Mouse (Mus musculus) neural tube, embryonic 11.5 days (tissue): ENCODE results near the gene Peg3. TPM values are rescaled to one million over a fixed set of nuclear protein-coding genes. Genes with fewer than 3 reads are reported as not detected.
"Not testable (repeated sequence)": the region's sequence is repeated elsewhere in the genome, so short reads cannot be mapped to it uniquely, and the experiment has no call there.

ENCODE experiments used
- ATAC-seq: fragments of 200-750 bp; cut with Nextera tagmentation; 2 replicates; pipeline ENCODE4 v1.8.0; 2017; ENCODE audit warnings: moderate number of reproducible peaks, mild to moderate bottlenecking, moderate TSS enrichment, moderate library complexity; ENCODE audit not compliant: insufficient read depth, low FRiP score, low TSS enrichment
- DNase-seq: peaks from one replicate; pipeline ENCODE4 v3.0.0-alpha.2; 2015; ENCODE audit warnings: low spot score
- H3K27ac ChIP-seq: fragments of 300-500 bp; sonication (generic); 2 replicates; pipeline ENCODE4 v1.5.1; 2014; ENCODE audit warnings: low read depth, mild to moderate bottlenecking, low read length
- H3K27me3 ChIP-seq: fragments of 300-500 bp; sonication (generic); 2 replicates; pipeline ENCODE4 v1.6.1; 2014; ENCODE audit warnings: mild to moderate bottlenecking, low read length, mixed read lengths; ENCODE audit not compliant: control insufficient read depth, insufficient read depth
- H3K36me3 ChIP-seq: fragments of 300-500 bp; sonication (generic); 2 replicates; pipeline ENCODE4 v1.6.1; 2014; ENCODE audit warnings: mild to moderate bottlenecking, low read length, moderate library complexity, mixed read lengths; ENCODE audit not compliant: control insufficient read depth, insufficient read depth
- H3K4me1 ChIP-seq: fragments of 300-500 bp; sonication (generic); 2 replicates; pipeline ENCODE4 v1.6.1; 2014; ENCODE audit warnings: low read length, mixed read lengths; ENCODE audit not compliant: control insufficient read depth, insufficient read depth
- H3K4me2 ChIP-seq: fragments of 300-500 bp; sonication (generic); 2 replicates; pipeline ENCODE4 v1.6.1; 2014; ENCODE audit warnings: low read depth, mild to moderate bottlenecking, moderate library complexity
- H3K4me3 ChIP-seq: fragments of 300-500 bp; sonication (generic); 2 replicates; pipeline ENCODE4 v1.5.1; 2014; ENCODE audit warnings: low read depth, low read length
- H3K9ac ChIP-seq: fragments of 300-500 bp; sonication (generic); 2 replicates; pipeline ENCODE4 v1.6.1; 2014; ENCODE audit warnings: mild to moderate bottlenecking, low read length
- H3K9me3 ChIP-seq: fragments of 300-500 bp; sonication (generic); 2 replicates; pipeline ENCODE4 v1.6.1; 2016; ENCODE audit warnings: low read length; ENCODE audit not compliant: control insufficient read depth
- WGBS: fragments of 180-500 bp; shearing (Covaris S2); extraction: QIAGEN DNeasy Blood & Tissue Kit; methylation state at CpG from one replicate; pipeline ENCODE4 v1.1.7; 2014; 5-methylcytosine and 5-hydroxymethylcytosine counted together
- polyA plus RNA-seq: library from polyadenylated mRNA; unstranded; fragments of >200 nt; fragmentation: Nextera tagmentation; extraction: Ambion mirVana; gene quantifications from 2 replicates; pipeline ENCODE4 v1.2.1, GENCODE M21; 2014

Peg3 gene
- polyA plus RNA-seq: 208 and 238 TPM in 2 replicates

- Histone ChIP-seq H3K27me3 (no peaks in the 10 kb centered on the region), H3K4me1 (no peaks in the 10 kb centered on the region), H3K4me2 (peak within 1 kb of the TSS; percentile 41), H3K27ac (peak within 1 kb of the TSS; percentile 85), H3K4me3 (peak within 1 kb of the TSS; percentile 50), H3K9ac (peak within 1 kb of the TSS; percentile 59), H3K9me3 (peaks cover 17% of the 10 kb centered on the region), H3K36me3 (no peaks in the 10 kb centered on the region)
- WGBS: 56% methylated on average over 24 of the region's 24 CpGs
- peak; percentile 22 for ATAC-seq
- peak; percentile 89 for DNase-seq
These were observed at the start of gene Peg3, which contains the start of gene Usp29 for GRCm38 (mm10) chr7:6730241-6730640. Peg3 (minus strand) TSS chr7:6730431. Usp29 (plus strand) TSS chr7:6730578.

GRCm38 (mm10) chr7:6779172-6779571 is 48.9 kb upstream of the Peg3 start:
- WGBS: 82% methylated on average over 5 of the region's 5 CpGs
- Histone ChIP-seq H3K9me3 (no peaks in the 10 kb centered on the region), H3K27ac (no peak overlapping the region), H3K9ac (no peak overlapping the region), H3K36me3 (no peaks in the 10 kb centered on the region), H3K27me3 (no peaks in the 10 kb centered on the region), H3K4me2 (no peak overlapping the region), H3K4me1 (peaks cover 7% of the 10 kb centered on the region; the same call in 1 of the 2 replicates), H3K4me3 (no peak overlapping the region)
- DNase-seq (no peak), ATAC-seq (no peak)

- ATAC-seq: no peak
- H3K4me3 ChIP-seq: no peak overlapping the region
- no peak overlapping the region for H3K9ac ChIP-seq
- WGBS: 44% methylated on average over 4 of the region's 4 CpGs
- H3K4me1 ChIP-seq: peaks cover 7% of the 10 kb centered on the region; the same call in 1 of the 2 replicates
- no peak overlapping the region for H3K27ac ChIP-seq
- no peaks in the 10 kb centered on the region for H3K36me3 ChIP-seq
- no peak overlapping the region for H3K4me2 ChIP-seq
- H3K27me3 ChIP-seq: no peaks in the 10 kb centered on the region
- no peak for DNase-seq
- H3K9me3 ChIP-seq: no peaks in the 10 kb centered on the region
These were observed 47.5 kb upstream of the Peg3 start for GRCm38 (mm10) chr7:6777689-6778088.

- Histone ChIP-seq H3K4me3 (no peak overlapping the region), H3K27me3 (no peaks in the 10 kb centered on the region), H3K9ac (no peak overlapping the region), H3K4me2 (no peak overlapping the region), H3K36me3 (no peaks in the 10 kb centered on the region), H3K27ac (no peak overlapping the region), H3K9me3 (no peaks in the 10 kb centered on the region), H3K4me1 (peaks cover 7% of the 10 kb centered on the region; the same call in 1 of the 2 replicates)
- 62% methylated on average over 2 of the region's 2 CpGs for WGBS
- ATAC-seq (no peak), DNase-seq (no peak)
These were observed 46.9 kb upstream of the Peg3 start for GRCm38 (mm10) chr7:6777107-6777506.

GRCm38 (mm10) chr7:6776314-6777059 is 46.3 kb upstream of the Peg3 start:
- Histone ChIP-seq H3K36me3 (no peaks in the 10 kb centered on the region), H3K27ac (no peak overlapping the region), H3K27me3 (no peaks in the 10 kb centered on the region), H3K9ac (no peak overlapping the region), H3K9me3 (no peaks in the 10 kb centered on the region), H3K4me2 (no peak overlapping the region), H3K4me3 (no peak overlapping the region), H3K4me1 (peaks cover 7% of the 10 kb centered on the region; the same call in 1 of the 2 replicates)
- DNase-seq: no peak
- no peak for ATAC-seq
- 87% methylated on average over 10 of the region's 10 CpGs for WGBS

- WGBS: 33% methylated on average over 11 of the region's 11 CpGs
- H3K4me2 ChIP-seq, H3K9me3 ChIP-seq, H3K36me3 ChIP-seq, H3K9ac ChIP-seq, ATAC-seq, H3K4me1 ChIP-seq, H3K4me3 ChIP-seq, H3K27ac ChIP-seq, DNase-seq, H3K27me3 ChIP-seq: not testable (repeated sequence)
These were observed 43.7 kb upstream of the Peg3 start for GRCm38 (mm10) chr7:6773865-6774413.

GRCm38 (mm10) chr7:6770286-6770685 is 40.1 kb upstream of the Peg3 start:
- Histone ChIP-seq H3K36me3 (no peaks in the 10 kb centered on the region), H3K9ac (no peak overlapping the region), H3K9me3 (no peaks in the 10 kb centered on the region), H3K4me2 (no peak overlapping the region), H3K4me3 (no peak overlapping the region), H3K4me1 (no peaks in the 10 kb centered on the region), H3K27ac (no peak overlapping the region), H3K27me3 (no peaks in the 10 kb centered on the region)
- DNase-seq (peak; percentile 58), ATAC-seq (no peak; the same call in 1 of the 2 replicates)
- WGBS: 0% methylated on average over 8 of the region's 8 CpGs

GRCm38 (mm10) chr7:6765240-6765639 is 35.0 kb upstream of the Peg3 start:
- Histone ChIP-seq H3K27me3 (no peaks in the 10 kb centered on the region), H3K4me3 (no peak overlapping the region), H3K9ac (no peak overlapping the region), H3K4me2 (no peak overlapping the region), H3K36me3 (no peaks in the 10 kb centered on the region), H3K4me1 (no peaks in the 10 kb centered on the region), H3K9me3 (no peaks in the 10 kb centered on the region), H3K27ac (no peak overlapping the region)
- 60% methylated on average over 5 of the region's 5 CpGs for WGBS
- no peak for DNase-seq
- ATAC-seq: no peak

- Histone ChIP-seq H3K4me1 (peaks cover 3% of the 10 kb centered on the region), H3K27me3 (no peaks in the 10 kb centered on the region), H3K4me3 (no peak overlapping the region), H3K36me3 (no peaks in the 10 kb centered on the region), H3K9ac (no peak overlapping the region), H3K27ac (no peak overlapping the region), H3K4me2 (no peak overlapping the region), H3K9me3 (no peaks in the 10 kb centered on the region)
- DNase-seq (no peak), ATAC-seq (no peak)
- WGBS: 13% methylated on average over 6 of the region's 6 CpGs
These were observed 29.9 kb upstream of the Peg3 start for GRCm38 (mm10) chr7:6760170-6760569.
